Mouse (Mus musculus): Measurements from ENCODE around the gene Plxna2. TPM values are rescaled to one million over a fixed set of nuclear protein-coding genes. Genes with fewer than 3 reads are reported as not detected.

The Plxna2 gene
- polyA plus RNA-seq, 1 experiment from 2014 or later: 10.1 TPM

- H3K27me3 ChIP-seq (ENCODE audit: insufficient read depth, low read length): no peaks in the 10 kb centered on the region
- no peak overlapping the region for H3K9ac ChIP-seq
- no peak for TF ChIP-seq CTCF (IDR thresholded peaks at IDR 0.05; ENCODE audit: low read depth)
- ATAC-seq (ENCODE audit: insufficient read depth) (no peak), DNase-seq (no peak)
- peaks cover 14% of the 10 kb centered on the region; the same call in 1 of the 2 replicates for H3K36me3 ChIP-seq (ENCODE audit: insufficient read depth)
- H3K27ac ChIP-seq (ENCODE audit: low read depth): peak overlapping the region; percentile 14; the same call in 1 of the 2 replicates
- H3K4me3 ChIP-seq (ENCODE audit: low read depth, low read length): no peak overlapping the region
- 24% methylated on average over 1 of the region's 1 CpGs for WGBS
- no peaks in the 10 kb centered on the region for H3K9me3 ChIP-seq (ENCODE audit: low read depth, low read length)
- no peaks in the 10 kb centered on the region for H3K4me1 ChIP-seq (ENCODE audit: insufficient read depth)
- no peak overlapping the region for H3K4me2 ChIP-seq
Measured at GRCm38 (mm10) chr1:194642302-194642787, 24.3 kb downstream of the Plxna2 start.

- TF ChIP-seq CTCF (IDR thresholded peaks at IDR 0.05; ENCODE audit: low read depth): no peak
Measured at GRCm38 (mm10) chr1:194643930-194644329, 25.9 kb downstream of the Plxna2 start.

DNA sequence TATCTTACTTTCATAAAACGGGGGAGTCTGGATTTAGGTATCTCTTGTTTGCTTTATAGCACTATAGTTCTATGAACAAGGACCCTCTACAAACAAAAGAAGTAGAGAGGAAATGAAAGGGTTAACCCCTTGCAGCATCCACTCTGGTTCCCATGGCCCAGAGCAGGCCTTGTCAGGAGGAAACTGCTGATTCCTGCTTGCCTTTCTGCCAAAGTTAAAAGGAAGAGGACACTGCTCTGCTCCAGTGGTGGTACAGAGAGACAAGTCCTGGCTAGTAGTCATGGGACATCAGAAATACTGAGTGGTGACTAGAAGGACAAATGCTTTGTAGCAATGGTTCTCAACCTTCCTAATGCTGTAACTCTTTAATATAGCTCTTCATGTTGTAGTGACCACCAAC lies 27.9 kb downstream of the Plxna2 start:
- no peak for ATAC-seq (ENCODE audit: insufficient read depth)
- Histone ChIP-seq H3K4me1 (ENCODE audit: insufficient read depth) (no peaks in the 10 kb centered on the region), H3K27ac (ENCODE audit: low read depth) (no peak overlapping the region), H3K4me3 (ENCODE audit: low read depth, low read length) (no peak overlapping the region), H3K9me3 (ENCODE audit: low read depth, low read length) (no peaks in the 10 kb centered on the region), H3K9ac (no peak overlapping the region), H3K36me3 (ENCODE audit: insufficient read depth) (peaks cover 22% of the 10 kb centered on the region; the same call in 1 of the 2 replicates), H3K4me2 (no peak overlapping the region), H3K27me3 (ENCODE audit: insufficient read depth, low read length) (no peaks in the 10 kb centered on the region)
- 54% methylated on average over 1 of the region's 1 CpGs for WGBS
- DNase-seq: peak; percentile 40
- no peak for TF ChIP-seq CTCF (IDR thresholded peaks at IDR 0.05; ENCODE audit: low read depth)

More at GRCm38 (mm10) chr1:194643930-194644329, 25.9 kb downstream of the Plxna2 start:
- H3K27me3 ChIP-seq (ENCODE audit: insufficient read depth, low read length): no peaks in the 10 kb centered on the region
- 70% methylated on average over 6 of the region's 6 CpGs for WGBS
- ATAC-seq (ENCODE audit: insufficient read depth) (no peak), DNase-seq (no peak)
- H3K9ac ChIP-seq: no peak overlapping the region
- H3K9me3 ChIP-seq (ENCODE audit: low read depth, low read length): no peaks in the 10 kb centered on the region
- no peak overlapping the region for H3K4me2 ChIP-seq
- no peak overlapping the region for H3K27ac ChIP-seq (ENCODE audit: low read depth)
- H3K4me1 ChIP-seq (ENCODE audit: insufficient read depth): no peaks in the 10 kb centered on the region
- H3K36me3 ChIP-seq (ENCODE audit: insufficient read depth): peaks cover 14% of the 10 kb centered on the region; the same call in 1 of the 2 replicates
- H3K4me3 ChIP-seq (ENCODE audit: low read depth, low read length): no peak overlapping the region

- TF ChIP-seq CTCF (IDR thresholded peaks at IDR 0.05; ENCODE audit: low read depth): no peak
- 55% methylated on average over 1 of the region's 1 CpGs for WGBS
Measured at GRCm38 (mm10) chr1:194650076-194650475, 32.1 kb downstream of the Plxna2 start.

DNA sequence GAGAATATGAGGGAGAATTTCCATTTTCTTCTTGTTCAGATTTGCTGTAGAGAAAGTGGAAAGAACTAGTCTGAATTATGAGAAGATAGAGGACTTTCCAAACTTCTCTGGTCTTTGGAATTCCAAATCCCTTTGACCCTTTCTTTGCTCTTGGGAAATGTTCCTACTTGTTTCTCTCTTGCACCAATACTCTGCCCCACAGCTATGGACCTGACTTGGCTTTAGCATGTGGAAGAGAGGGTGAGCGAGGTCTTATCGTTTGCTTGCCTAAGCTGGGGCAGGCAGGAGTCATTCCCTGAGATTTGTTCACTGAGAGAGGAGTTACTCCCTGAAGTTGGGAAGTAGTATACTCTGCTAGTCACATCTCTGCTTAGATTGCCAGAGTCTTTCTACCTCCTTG lies 32.5 kb downstream of the Plxna2 start:
- DNase-seq: no peak
- no peak overlapping the region for H3K4me3 ChIP-seq (ENCODE audit: low read depth, low read length)
- peaks cover 5% of the 10 kb centered on the region; the same call in 1 of the 2 replicates for H3K4me1 ChIP-seq (ENCODE audit: insufficient read depth)
- no peaks in the 10 kb centered on the region for H3K9me3 ChIP-seq (ENCODE audit: low read depth, low read length)
- H3K4me2 ChIP-seq: no peak overlapping the region
- H3K27ac ChIP-seq (ENCODE audit: low read depth): no peak overlapping the region
- no peak for TF ChIP-seq CTCF (IDR thresholded peaks at IDR 0.05; ENCODE audit: low read depth)
- ATAC-seq (ENCODE audit: insufficient read depth): no peak
- peaks cover 9% of the 10 kb centered on the region; the same call in 1 of the 2 replicates for H3K36me3 ChIP-seq (ENCODE audit: insufficient read depth)
- H3K27me3 ChIP-seq (ENCODE audit: insufficient read depth, low read length): no peaks in the 10 kb centered on the region
- no peak overlapping the region for H3K9ac ChIP-seq
- WGBS: 88% methylated on average over 2 of the region's 2 CpGs

More at GRCm38 (mm10) chr1:194650076-194650475, 32.1 kb downstream of the Plxna2 start:
- Histone ChIP-seq H3K9me3 (ENCODE audit: low read depth, low read length) (no peaks in the 10 kb centered on the region), H3K4me2 (no peak overlapping the region), H3K27ac (ENCODE audit: low read depth) (no peak overlapping the region), H3K4me1 (ENCODE audit: insufficient read depth) (peaks cover 5% of the 10 kb centered on the region; the same call in 1 of the 2 replicates), H3K27me3 (ENCODE audit: insufficient read depth, low read length) (no peaks in the 10 kb centered on the region), H3K4me3 (ENCODE audit: low read depth, low read length) (no peak overlapping the region), H3K36me3 (ENCODE audit: insufficient read depth) (peaks cover 10% of the 10 kb centered on the region; the same call in 1 of the 2 replicates), H3K9ac (no peak overlapping the region)
- no peak for DNase-seq
- no peak for ATAC-seq (ENCODE audit: insufficient read depth)

GRCm38 (mm10) chr1:194651987-194652386 lies 34.0 kb downstream of the Plxna2 start:
- Histone ChIP-seq H3K9me3 (ENCODE audit: low read depth, low read length) (no peaks in the 10 kb centered on the region), H3K27me3 (ENCODE audit: insufficient read depth, low read length) (no peaks in the 10 kb centered on the region), H3K4me1 (ENCODE audit: insufficient read depth) (peaks cover 5% of the 10 kb centered on the region; the same call in 1 of the 2 replicates), H3K4me3 (ENCODE audit: low read depth, low read length) (no peak overlapping the region), H3K9ac (no peak overlapping the region), H3K27ac (ENCODE audit: low read depth) (peak overlapping the region; percentile 76), H3K4me2 (no peak overlapping the region), H3K36me3 (ENCODE audit: insufficient read depth) (peaks cover 9% of the 10 kb centered on the region; the same call in 1 of the 2 replicates)
- no peak for TF ChIP-seq CTCF (IDR thresholded peaks at IDR 0.05; ENCODE audit: low read depth)
- peak; percentile 55 for DNase-seq
- peak; percentile 96 for ATAC-seq (ENCODE audit: insufficient read depth)
- 50% methylated on average over 3 of the region's 3 CpGs for WGBS

DNA sequence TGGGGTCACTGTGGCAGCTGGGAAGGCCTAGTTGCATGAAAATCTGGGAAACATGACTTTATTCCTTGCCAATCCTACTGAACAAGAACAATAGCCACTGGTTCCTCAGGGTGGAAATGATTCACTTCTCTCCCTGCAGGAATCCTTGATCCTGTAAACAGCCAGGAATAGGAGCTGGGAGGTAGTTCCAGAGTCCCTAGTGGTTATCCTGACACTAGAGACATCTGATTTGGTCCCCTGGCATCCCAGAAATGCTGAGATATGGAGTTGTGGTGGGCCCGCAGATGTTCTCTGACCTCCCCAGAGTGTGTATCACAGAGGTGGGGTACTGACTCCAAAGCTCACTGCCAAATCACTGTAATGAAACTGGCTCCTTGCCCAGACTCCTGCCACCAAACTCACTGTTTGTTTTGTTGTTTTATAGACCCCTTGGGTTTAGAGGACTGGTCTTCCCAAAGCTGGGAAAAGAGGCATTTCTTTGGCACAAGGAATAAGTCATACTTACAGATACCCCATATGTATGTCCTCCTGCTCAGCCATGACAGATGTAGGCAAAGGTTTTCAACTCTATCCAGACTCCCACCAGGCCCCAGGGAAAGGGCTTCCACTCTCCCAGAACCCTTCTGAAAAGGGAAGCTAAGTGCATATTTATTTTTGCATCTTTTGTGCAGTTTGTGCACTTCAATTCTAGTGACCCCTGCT lies 40.6 kb downstream of the Plxna2 start:
- Histone ChIP-seq H3K9me3 (ENCODE audit: low read depth, low read length) (no peaks in the 10 kb centered on the region), H3K4me2 (no peak overlapping the region), H3K27ac (ENCODE audit: low read depth) (peak overlapping the region; percentile 36), H3K27me3 (ENCODE audit: insufficient read depth, low read length) (no peaks in the 10 kb centered on the region), H3K4me1 (ENCODE audit: insufficient read depth) (0 out of 2 replicates have a peak, but pooled peaks cover 3% of the 10 kb centered on the region), H3K9ac (no peak overlapping the region), H3K36me3 (ENCODE audit: insufficient read depth) (no peaks in the 10 kb centered on the region; the same call in 1 of the 2 replicates), H3K4me3 (ENCODE audit: low read depth, low read length) (no peak overlapping the region)
- TF ChIP-seq CTCF (IDR thresholded peaks at IDR 0.05; ENCODE audit: low read depth): no peak
- ATAC-seq (ENCODE audit: insufficient read depth): peak; percentile 49; the same call in 1 of the 2 replicates
- DNase-seq: peak; percentile 37
- 48% methylated on average over 1 of the region's 1 CpGs for WGBS

All from lung, embryonic 14.5 days (tissue).